Mouse (Mus musculus): ENCODE measurements around the gene Rccd1. TPM values are rescaled to one million over a fixed set of nuclear protein-coding genes. Genes with fewer than 3 reads are reported as not detected.

The Rccd1 gene
- polyA plus RNA-seq, 1 experiment from 2014 or later: 10.5 TPM

DNA sequence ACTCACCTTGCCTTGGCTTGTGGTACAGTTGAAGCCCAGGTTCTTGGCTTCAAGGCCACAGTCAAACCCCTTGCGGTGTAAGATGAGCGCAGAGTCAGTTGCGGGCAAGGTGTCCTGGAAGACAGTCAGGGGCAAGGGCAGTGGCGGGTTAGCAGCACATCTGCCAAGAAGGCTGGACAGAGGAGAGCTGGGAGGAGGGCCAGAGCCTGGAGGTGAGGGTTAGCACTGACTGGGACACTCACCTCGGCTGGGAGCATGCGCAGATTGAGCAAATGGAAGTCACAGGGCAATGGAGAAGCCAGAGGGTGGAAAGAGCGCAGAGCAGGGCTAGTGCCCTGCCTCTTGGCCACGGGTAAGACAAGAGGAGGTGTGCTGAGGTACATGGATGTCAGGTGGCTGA lies 28.7 kb upstream of the Rccd1 start:
- H3K27ac ChIP-seq (replicated peaks; ENCODE audit: low read depth, low read length): no peak overlapping the region
- ATAC-seq (ENCODE audit: insufficient number of reproducible peaks, low FRiP score, low TSS enrichment, low read depth) (no peak), DNase-seq (ENCODE audit: low spot score) (no peak)
- H3K4me1 ChIP-seq (ENCODE audit: control insufficient read depth, insufficient read depth, low read length): peaks cover 7% of the 10 kb centered on the region; the same call in 1 of the 2 replicates
- H3K9ac ChIP-seq (ENCODE audit: low read length): no peak overlapping the region
- H3K4me2 ChIP-seq (ENCODE audit: low read depth, severe bottlenecking): no peak overlapping the region
- H3K9me3 ChIP-seq (ENCODE audit: control insufficient read depth, low read length): no peaks in the 10 kb centered on the region
- H3K4me3 ChIP-seq (ENCODE audit: low read depth, low read length): no peak overlapping the region
- no peaks in the 10 kb centered on the region for H3K27me3 ChIP-seq (ENCODE audit: control insufficient read depth, insufficient read depth, low read length)
- 86% methylated on average over 8 of the region's 8 CpGs for WGBS
- peaks cover 30% of the 10 kb centered on the region for H3K36me3 ChIP-seq (ENCODE audit: control insufficient read depth, insufficient read depth, low read length)

DNA sequence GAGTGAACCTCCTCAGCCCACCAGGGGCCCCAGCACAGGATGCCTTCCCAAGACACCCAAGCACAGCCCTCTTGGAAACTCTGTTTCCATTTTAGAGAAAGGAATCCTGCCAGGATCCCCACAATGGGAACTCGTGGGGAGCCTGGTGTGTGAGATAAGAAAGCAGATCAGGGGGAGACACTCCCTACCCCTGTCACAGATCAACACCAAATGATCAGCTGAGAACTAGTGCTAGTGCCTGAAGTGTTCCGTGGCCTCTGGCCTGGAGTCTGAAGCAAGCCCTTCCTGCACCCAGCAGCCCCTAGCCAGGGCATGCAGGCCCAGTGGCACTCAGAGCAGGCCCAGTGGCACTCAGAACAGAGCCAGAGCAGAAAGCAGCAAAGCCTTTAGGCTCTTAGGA lies 26.6 kb upstream of the Rccd1 start:
- 84% methylated on average over 2 of the region's 2 CpGs for WGBS
- Histone ChIP-seq H3K27me3 (ENCODE audit: control insufficient read depth, insufficient read depth, low read length) (no peaks in the 10 kb centered on the region), H3K4me1 (ENCODE audit: control insufficient read depth, insufficient read depth, low read length) (peaks cover 17% of the 10 kb centered on the region)

DNA sequence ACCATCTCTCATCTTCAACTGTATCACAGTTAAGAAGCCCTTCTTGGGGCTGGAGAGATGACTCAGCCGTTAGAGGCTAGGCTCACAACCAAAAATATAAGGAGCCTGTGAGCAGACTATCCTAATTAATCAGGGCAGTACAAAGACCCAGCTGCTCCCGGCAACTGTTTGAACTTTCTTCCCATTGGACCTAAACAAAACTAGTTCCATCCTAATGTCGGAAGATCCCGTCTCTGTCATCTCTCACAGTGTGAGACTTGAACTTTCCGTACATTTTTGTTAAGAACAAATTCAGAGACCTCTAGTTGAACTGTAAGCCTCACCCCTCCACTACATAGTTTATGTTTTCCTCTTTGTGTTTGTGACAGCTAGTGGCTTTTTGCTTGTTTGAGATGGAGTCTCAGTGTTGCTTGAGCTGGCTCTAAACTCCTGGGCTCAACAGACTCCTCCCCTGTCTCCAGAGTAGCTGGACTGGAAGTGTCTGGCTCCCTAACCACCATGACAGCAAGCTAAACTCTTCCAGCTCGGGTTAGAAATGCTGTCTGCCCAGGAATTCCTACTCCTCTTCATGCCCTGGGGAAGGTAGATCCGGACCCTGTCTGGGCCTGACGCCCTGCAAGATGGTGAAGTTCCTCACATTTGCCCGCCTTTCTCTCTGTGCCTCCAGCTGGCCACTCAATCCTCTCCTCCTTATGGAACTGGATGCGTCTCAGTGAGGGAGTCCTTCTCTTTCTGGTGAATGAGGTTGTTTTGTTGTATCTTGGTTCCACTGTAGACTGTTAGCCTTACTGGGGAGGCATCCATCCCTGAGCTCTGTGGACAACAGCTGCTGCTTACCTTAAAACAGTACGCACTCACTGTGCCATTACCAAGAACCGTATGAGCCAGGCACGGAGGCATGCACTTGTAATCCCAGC lies 23.7 kb upstream of the Rccd1 start:
- DNase-seq (ENCODE audit: low spot score): no peak
- no peaks in the 10 kb centered on the region for H3K27me3 ChIP-seq (ENCODE audit: control insufficient read depth, insufficient read depth, low read length)
- peaks cover 21% of the 10 kb centered on the region for H3K4me1 ChIP-seq (ENCODE audit: control insufficient read depth, insufficient read depth, low read length)
- no peak overlapping the region for H3K4me2 ChIP-seq (ENCODE audit: low read depth, severe bottlenecking)
- H3K9ac ChIP-seq (ENCODE audit: low read length): no peak overlapping the region
- WGBS: 60% methylated on average over 13 of the region's 13 CpGs
- no peak overlapping the region; the same call in none of the 2 replicates for H3K27ac ChIP-seq (replicated peaks; ENCODE audit: low read depth, low read length)
- peaks cover 13% of the 10 kb centered on the region; the same call in 1 of the 2 replicates for H3K36me3 ChIP-seq (ENCODE audit: control insufficient read depth, insufficient read depth, low read length)
- H3K4me3 ChIP-seq (ENCODE audit: low read depth, low read length): no peak overlapping the region
- no peak for ATAC-seq (ENCODE audit: insufficient number of reproducible peaks, low FRiP score, low TSS enrichment, low read depth)
- no peaks in the 10 kb centered on the region for H3K9me3 ChIP-seq (ENCODE audit: control insufficient read depth, low read length)

More for the DNA sequence above, 26.6 kb upstream of the Rccd1 start:
- Histone ChIP-seq H3K9me3 (ENCODE audit: control insufficient read depth, low read length) (no peaks in the 10 kb centered on the region), H3K27ac (replicated peaks; ENCODE audit: low read depth, low read length) (no peak overlapping the region), H3K36me3 (ENCODE audit: control insufficient read depth, insufficient read depth, low read length) (peaks cover 23% of the 10 kb centered on the region; the same call in 1 of the 2 replicates), H3K4me3 (ENCODE audit: low read depth, low read length) (no peak overlapping the region), H3K9ac (ENCODE audit: low read length) (no peak overlapping the region), H3K4me2 (ENCODE audit: low read depth, severe bottlenecking) (no peak overlapping the region)
- ATAC-seq (ENCODE audit: insufficient number of reproducible peaks, low FRiP score, low TSS enrichment, low read depth): no peak
- DNase-seq (ENCODE audit: low spot score): no peak

DNA sequence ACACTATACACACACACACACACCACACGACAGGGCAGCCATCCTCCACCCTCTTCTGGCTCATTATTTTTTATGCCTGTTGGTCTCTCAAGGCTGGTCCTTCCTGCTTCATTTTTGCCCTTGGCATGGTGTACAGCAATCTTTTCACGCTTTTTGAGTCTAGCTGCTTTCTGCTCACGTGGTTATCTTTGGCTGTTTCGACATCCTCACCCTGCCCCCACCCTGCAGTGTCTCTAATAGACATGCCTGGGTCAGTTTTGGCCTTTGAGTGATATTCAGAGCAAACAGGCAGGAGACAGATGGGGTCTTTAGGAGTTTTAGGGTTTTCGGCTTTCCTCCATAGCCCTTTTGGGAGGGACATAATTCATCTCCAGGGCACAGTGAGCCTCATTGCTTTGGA lies 22.6 kb upstream of the Rccd1 start:
- no peak overlapping the region for H3K4me3 ChIP-seq (ENCODE audit: low read depth, low read length)
- H3K9ac ChIP-seq (ENCODE audit: low read length): no peak overlapping the region
- no peak overlapping the region for H3K27ac ChIP-seq (replicated peaks; ENCODE audit: low read depth, low read length)
- 84% methylated on average over 5 of the region's 5 CpGs for WGBS
- H3K4me1 ChIP-seq (ENCODE audit: control insufficient read depth, insufficient read depth, low read length): peaks cover 21% of the 10 kb centered on the region
- DNase-seq (ENCODE audit: low spot score) (no peak), ATAC-seq (ENCODE audit: insufficient number of reproducible peaks, low FRiP score, low TSS enrichment, low read depth) (no peak)
- H3K36me3 ChIP-seq (ENCODE audit: control insufficient read depth, insufficient read depth, low read length): peaks cover 11% of the 10 kb centered on the region; the same call in 1 of the 2 replicates
- H3K27me3 ChIP-seq (ENCODE audit: control insufficient read depth, insufficient read depth, low read length): no peaks in the 10 kb centered on the region
- no peak overlapping the region for H3K4me2 ChIP-seq (ENCODE audit: low read depth, severe bottlenecking)
- no peaks in the 10 kb centered on the region for H3K9me3 ChIP-seq (ENCODE audit: control insufficient read depth, low read length)

DNA sequence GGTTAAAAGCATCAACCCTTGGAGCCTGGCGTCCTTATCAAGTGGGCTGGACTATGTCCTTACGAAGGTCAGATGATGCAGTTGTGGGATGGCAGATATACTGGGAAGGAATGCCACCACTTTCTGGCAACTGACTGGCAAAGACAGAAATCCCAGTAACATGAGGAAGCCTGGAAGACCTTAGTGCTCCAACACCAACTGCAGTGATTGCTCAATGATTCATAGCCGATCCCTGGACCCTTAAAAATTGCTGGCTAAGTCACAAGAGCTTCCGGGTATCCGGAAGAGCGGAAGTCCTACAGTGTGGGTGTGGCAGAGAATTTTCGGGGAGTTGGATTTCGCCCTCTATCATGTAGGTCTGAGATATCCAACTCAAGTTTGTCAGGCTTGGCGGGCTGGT lies 21.9 kb upstream of the Rccd1 start:
- 91% methylated on average over 9 of the region's 9 CpGs for WGBS

DNA sequence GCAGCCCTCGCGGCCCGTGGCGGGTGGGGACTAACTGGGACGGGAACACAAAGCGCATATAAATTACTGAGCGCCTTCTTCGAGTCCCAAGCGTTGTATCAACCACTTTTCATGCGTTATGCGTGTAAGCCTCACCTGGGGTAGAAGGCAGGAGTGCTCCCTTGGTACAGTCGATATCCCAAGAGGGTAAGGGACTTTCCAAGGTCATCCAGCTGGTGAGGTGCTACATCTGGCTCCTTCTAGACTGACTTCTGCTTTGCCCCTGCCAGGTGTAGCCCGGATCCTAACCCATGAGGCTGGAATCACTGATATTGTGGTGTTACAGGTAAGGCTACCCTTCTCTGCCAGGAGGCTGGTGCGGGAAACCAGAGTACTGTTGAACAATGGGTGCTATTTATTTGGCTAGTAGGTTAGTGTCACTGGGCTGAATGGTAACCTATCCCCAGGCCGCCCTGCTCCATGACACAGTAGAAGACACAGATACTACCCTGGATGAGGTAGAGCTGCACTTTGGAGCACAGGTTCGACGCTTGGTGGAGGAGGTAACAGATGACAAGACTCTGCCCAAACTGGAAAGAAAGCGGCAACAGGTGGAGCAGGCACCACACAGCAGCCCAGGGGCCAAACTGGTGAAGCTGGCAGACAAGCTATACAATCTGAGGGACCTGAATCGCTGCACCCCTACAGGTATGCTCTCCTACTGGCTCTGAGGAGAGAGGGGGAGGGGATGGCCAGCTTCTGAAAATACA lies 19.2 kb upstream of the Rccd1 start:
- Histone ChIP-seq H3K27me3 (ENCODE audit: control insufficient read depth, insufficient read depth, low read length) (no peaks in the 10 kb centered on the region), H3K9ac (ENCODE audit: low read length) (peak overlapping the region; percentile 80), H3K4me3 (ENCODE audit: low read depth, low read length) (peak overlapping the region; percentile 43), H3K4me2 (ENCODE audit: low read depth, severe bottlenecking) (peak overlapping the region; percentile 76), H3K36me3 (ENCODE audit: control insufficient read depth, insufficient read depth, low read length) (no peaks in the 10 kb centered on the region), H3K4me1 (ENCODE audit: control insufficient read depth, insufficient read depth, low read length) (peaks cover 31% of the 10 kb centered on the region), H3K27ac (replicated peaks; ENCODE audit: low read depth, low read length) (no peak overlapping the region), H3K9me3 (ENCODE audit: control insufficient read depth, low read length) (no peaks in the 10 kb centered on the region)
- no peak for ATAC-seq (ENCODE audit: insufficient number of reproducible peaks, low FRiP score, low TSS enrichment, low read depth)
- WGBS: 26% methylated on average over 19 of the region's 19 CpGs
- no peak for DNase-seq (ENCODE audit: low spot score)

More for the DNA sequence above, 21.9 kb upstream of the Rccd1 start:
- Histone ChIP-seq H3K4me3 (ENCODE audit: low read depth, low read length) (no peak overlapping the region), H3K4me1 (ENCODE audit: control insufficient read depth, insufficient read depth, low read length) (peaks cover 22% of the 10 kb centered on the region), H3K9ac (ENCODE audit: low read length) (no peak overlapping the region), H3K27ac (replicated peaks; ENCODE audit: low read depth, low read length) (no peak overlapping the region), H3K27me3 (ENCODE audit: control insufficient read depth, insufficient read depth, low read length) (no peaks in the 10 kb centered on the region), H3K9me3 (ENCODE audit: control insufficient read depth, low read length) (no peaks in the 10 kb centered on the region), H3K4me2 (ENCODE audit: low read depth, severe bottlenecking) (no peak overlapping the region), H3K36me3 (ENCODE audit: control insufficient read depth, insufficient read depth, low read length) (peaks cover 6% of the 10 kb centered on the region; the same call in 1 of the 2 replicates)
- ATAC-seq (ENCODE audit: insufficient number of reproducible peaks, low FRiP score, low TSS enrichment, low read depth) (no peak), DNase-seq (ENCODE audit: low spot score) (no peak)

DNA sequence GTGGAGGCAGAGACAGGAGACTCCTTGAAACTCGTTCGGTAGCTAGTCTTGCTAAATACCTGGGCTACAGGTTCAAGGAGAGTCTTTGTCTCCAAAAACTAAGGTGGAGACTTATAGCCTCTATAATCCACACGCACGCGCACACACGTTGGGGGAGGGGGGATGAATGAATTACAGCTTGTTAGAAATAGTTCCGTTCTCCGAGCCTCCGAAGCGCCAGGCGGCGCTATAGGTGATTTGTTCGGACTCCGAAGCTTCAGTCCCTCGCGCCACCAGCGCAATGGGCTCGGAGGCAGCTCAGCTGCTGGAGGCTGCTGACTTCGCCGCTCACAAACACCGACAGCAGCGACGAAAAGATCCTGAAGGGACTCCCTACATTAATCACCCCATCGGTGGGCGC lies 18.6 kb upstream of the Rccd1 start, which contains the start of gene Hddc3:
TSS of gene Hddc3 (plus strand) at position 247 of the 400 bp plus-strand sequence.
- H3K4me3 ChIP-seq (ENCODE audit: low read depth, low read length): peak within 1 kb of the TSS; percentile 43
- no peaks in the 10 kb centered on the region for H3K9me3 ChIP-seq (ENCODE audit: control insufficient read depth, low read length)
- H3K27ac ChIP-seq (replicated peaks; ENCODE audit: low read depth, low read length): no peak within 1 kb of the TSS
- 0 out of 2 replicates have a peak, but pooled peaks cover under 1% of the 10 kb centered on the region for H3K36me3 ChIP-seq (ENCODE audit: control insufficient read depth, insufficient read depth, low read length)
- peak within 1 kb of the TSS; percentile 76 for H3K4me2 ChIP-seq (ENCODE audit: low read depth, severe bottlenecking)
- no peaks in the 10 kb centered on the region for H3K27me3 ChIP-seq (ENCODE audit: control insufficient read depth, insufficient read depth, low read length)
- WGBS: under 1% methylated on average over 25 of the region's 25 CpGs
- DNase-seq (ENCODE audit: low spot score) (peak; percentile 98), ATAC-seq (ENCODE audit: insufficient number of reproducible peaks, low FRiP score, low TSS enrichment, low read depth) (no peak; the same call in 1 of the 2 replicates)
- H3K9ac ChIP-seq (ENCODE audit: low read length): peak within 1 kb of the TSS; percentile 80
- peaks cover 27% of the 10 kb centered on the region for H3K4me1 ChIP-seq (ENCODE audit: control insufficient read depth, insufficient read depth, low read length)

DNA sequence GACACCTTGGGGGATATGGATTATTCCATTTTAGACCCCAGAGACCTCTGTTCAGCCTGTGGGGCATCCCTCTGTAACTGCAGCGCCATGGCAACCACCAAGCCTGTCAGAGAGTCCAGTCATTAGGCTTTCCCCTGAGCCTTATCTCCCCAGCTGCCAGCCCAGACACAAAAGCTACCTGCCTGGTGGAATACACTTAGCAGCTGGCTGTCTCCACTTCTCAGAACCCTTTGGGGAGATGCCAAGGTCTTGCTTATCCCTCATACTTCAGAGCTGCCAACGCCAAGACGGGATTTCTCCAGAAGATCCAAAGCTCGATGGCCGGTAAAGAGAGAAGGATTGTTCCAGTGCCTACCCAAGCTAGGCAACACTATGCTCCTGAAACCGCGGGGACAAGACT lies 17.5 kb upstream of the Rccd1 start:
- Histone ChIP-seq H3K9me3 (ENCODE audit: control insufficient read depth, low read length) (no peaks in the 10 kb centered on the region), H3K27ac (replicated peaks; ENCODE audit: low read depth, low read length) (no peak overlapping the region), H3K4me2 (ENCODE audit: low read depth, severe bottlenecking) (no peak overlapping the region), H3K27me3 (ENCODE audit: control insufficient read depth, insufficient read depth, low read length) (no peaks in the 10 kb centered on the region), H3K4me3 (ENCODE audit: low read depth, low read length) (no peak overlapping the region), H3K36me3 (ENCODE audit: control insufficient read depth, insufficient read depth, low read length) (peaks cover 3% of the 10 kb centered on the region), H3K9ac (ENCODE audit: low read length) (no peak overlapping the region), H3K4me1 (ENCODE audit: control insufficient read depth, insufficient read depth, low read length) (peaks cover 20% of the 10 kb centered on the region)
- DNase-seq (ENCODE audit: low spot score): no peak
- no peak for ATAC-seq (ENCODE audit: insufficient number of reproducible peaks, low FRiP score, low TSS enrichment, low read depth)
- 81% methylated on average over 7 of the region's 7 CpGs for WGBS
